Mouse (Mus musculus): ENCODE measurements around the gene Mylk3. TPM values are rescaled to one million over a fixed set of nuclear protein-coding genes. Genes with fewer than 3 reads are reported as not detected.

Gene Mylk3
- polyA plus RNA-seq, 1 experiment from 2014 or later = 2.6 TPM

DNA sequence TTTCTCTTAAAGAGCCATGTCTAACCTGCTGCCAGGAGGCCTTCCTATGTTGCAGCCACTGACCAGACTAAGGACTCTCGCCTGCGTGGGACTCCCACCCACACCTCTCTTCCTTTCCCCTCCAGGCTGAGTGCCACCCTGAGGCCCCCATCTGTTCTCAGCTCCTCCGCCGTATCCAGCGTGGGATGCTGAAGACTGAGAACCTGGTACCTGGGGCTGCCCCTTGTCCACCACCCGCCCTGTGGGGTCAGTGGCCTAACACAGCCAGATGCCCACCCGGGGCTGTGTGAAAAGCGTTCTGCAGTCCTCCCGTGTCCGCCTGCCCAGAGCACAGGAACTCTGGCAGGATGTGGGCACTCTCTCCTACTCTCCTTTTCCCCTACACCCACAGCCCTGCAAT, 19.8 kb upstream of the Mylk3 start:
- Histone ChIP-seq H3K4me1 (peaks cover 10% of the 10 kb centered on the region), H3K27me3 (replicated peaks; ENCODE audit: low read depth, poor library complexity, severe bottlenecking) (no peaks in the 10 kb centered on the region), H3K9me3 (no peaks in the 10 kb centered on the region), H3K36me3 (replicated peaks) (peaks cover 19% of the 10 kb centered on the region), H3K27ac (replicated peaks) (no peak overlapping the region), H3K4me3 (no peak overlapping the region)
- 76% methylated on average over 10 of the region's 10 CpGs for WGBS
- no peak for DNase-seq (ENCODE audit: low spot score)

DNA sequence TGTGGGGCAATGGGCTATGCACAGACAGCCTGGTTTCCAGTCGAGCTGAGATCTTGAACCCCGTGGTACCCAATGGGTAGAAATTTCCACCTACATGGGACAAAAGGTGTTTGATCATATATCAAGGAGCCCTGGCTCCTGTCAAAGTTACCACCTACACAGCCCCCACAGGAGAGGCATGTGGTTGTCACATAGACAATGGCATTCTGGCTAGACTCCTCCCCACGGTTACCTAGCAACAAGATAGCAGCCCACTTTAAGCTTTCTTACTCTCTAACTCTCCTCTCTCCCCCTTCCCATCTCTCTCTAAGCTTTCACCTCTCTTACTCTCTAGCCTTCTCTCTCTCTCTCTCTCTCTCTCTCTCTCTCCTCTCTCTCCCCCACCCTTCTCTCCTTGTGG, 19.3 kb upstream of the Mylk3 start:
- Histone ChIP-seq H3K27ac (replicated peaks) (no peak overlapping the region), H3K4me3 (no peak overlapping the region), H3K9me3 (no peaks in the 10 kb centered on the region), H3K36me3 (replicated peaks) (peaks cover 14% of the 10 kb centered on the region), H3K4me1 (peaks cover 10% of the 10 kb centered on the region), H3K27me3 (replicated peaks; ENCODE audit: low read depth, poor library complexity, severe bottlenecking) (no peaks in the 10 kb centered on the region)
- no peak for DNase-seq (ENCODE audit: low spot score)
- 57% methylated on average over 3 of the region's 3 CpGs for WGBS

DNA sequence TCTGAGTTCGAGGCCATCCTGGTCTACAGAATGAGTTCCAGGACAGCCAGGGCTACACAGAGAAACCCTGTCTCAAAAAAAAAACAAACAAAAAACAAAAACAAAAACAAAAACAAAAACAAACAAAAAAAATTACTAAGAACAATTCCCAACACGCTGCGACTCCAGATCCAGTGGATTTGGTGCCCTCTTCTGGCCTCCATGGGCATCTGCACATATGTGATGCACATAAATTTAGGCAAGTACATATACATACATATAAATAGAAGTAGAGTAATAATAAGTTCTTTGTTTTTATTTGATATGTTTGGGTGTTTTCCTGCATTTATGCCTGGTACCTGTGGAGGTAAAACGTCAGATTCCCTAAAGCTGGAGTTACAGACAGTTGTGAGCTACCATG, 12.4 kb upstream of the Mylk3 start:
- 88% methylated on average over 4 of the region's 4 CpGs for WGBS
- Histone ChIP-seq H3K9me3 (no peaks in the 10 kb centered on the region), H3K27ac (replicated peaks) (no peak overlapping the region), H3K4me3 (no peak overlapping the region), H3K36me3 (replicated peaks) (no peaks in the 10 kb centered on the region), H3K27me3 (replicated peaks; ENCODE audit: low read depth, poor library complexity, severe bottlenecking) (no peaks in the 10 kb centered on the region), H3K4me1 (no peaks in the 10 kb centered on the region)
- no peak for DNase-seq (ENCODE audit: low spot score)

DNA sequence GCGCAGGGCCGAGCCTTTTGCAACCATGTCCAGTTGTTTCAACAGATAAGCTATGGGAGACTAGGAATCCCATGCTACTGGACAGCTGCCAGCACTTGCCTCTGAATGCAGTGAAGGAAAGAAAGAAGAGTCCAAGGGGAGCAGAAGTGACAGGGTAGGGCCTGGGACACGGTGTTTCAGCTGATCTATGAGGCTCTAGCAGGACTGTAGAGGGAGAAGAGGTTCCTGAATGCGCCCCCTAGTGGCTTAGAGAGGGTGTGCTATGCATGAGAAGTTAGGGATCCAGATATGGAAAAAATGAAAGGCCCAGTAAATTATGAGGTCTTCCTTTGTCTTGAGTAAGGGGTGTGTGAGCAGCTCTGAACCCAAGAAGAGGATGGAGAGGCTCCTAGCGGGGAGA, 11.4 kb upstream of the Mylk3 start:
- Histone ChIP-seq H3K9me3 (no peaks in the 10 kb centered on the region), H3K4me1 (no peaks in the 10 kb centered on the region), H3K4me3 (no peak overlapping the region), H3K27me3 (replicated peaks; ENCODE audit: low read depth, poor library complexity, severe bottlenecking) (no peaks in the 10 kb centered on the region), H3K27ac (replicated peaks) (no peak overlapping the region), H3K36me3 (replicated peaks) (no peaks in the 10 kb centered on the region)
- 49% methylated on average over 5 of the region's 5 CpGs for WGBS
- DNase-seq (ENCODE audit: low spot score) = peak; percentile 64

DNA sequence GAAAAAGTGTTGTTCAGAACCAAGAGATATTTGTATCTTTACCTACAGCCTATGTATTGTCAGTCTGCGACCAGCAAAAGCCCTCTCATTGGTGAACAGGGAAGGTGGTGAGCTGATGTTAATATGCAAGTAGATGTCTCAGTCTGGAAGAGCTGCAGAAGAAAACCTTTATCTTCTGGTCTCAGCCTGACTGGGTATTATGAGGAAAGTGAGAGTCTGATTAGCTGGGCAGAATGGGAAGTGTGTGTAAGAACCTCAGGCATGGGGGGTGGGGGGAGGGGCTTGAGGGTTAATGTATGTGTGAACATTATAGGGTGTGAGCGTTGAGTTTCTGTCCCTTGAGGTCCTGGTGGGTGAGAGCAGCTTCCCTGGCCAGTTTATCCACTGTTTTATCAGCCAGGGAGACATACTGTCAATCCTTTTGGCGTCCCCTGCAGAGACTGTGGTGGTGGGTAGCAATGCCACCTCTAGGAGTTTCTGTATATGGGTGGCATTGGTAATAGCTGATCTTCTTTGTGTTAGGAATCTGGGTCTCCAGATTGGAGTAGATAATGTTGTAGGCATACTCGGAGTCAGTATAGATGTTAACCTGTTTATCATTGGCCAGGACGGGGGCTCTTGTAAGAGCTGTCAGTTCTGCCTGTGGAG, 10.4 kb upstream of the Mylk3 start:
- no peak for DNase-seq (ENCODE audit: low spot score)
- H3K4me3 ChIP-seq = no peak overlapping the region
- H3K9me3 ChIP-seq = no peaks in the 10 kb centered on the region
- WGBS = 84% methylated on average over 5 of the region's 5 CpGs
- no peaks in the 10 kb centered on the region for H3K27me3 ChIP-seq (replicated peaks; ENCODE audit: low read depth, poor library complexity, severe bottlenecking)
- no peak overlapping the region for H3K27ac ChIP-seq (replicated peaks)
- no peaks in the 10 kb centered on the region for H3K4me1 ChIP-seq
- no peaks in the 10 kb centered on the region for H3K36me3 ChIP-seq (replicated peaks)

DNA sequence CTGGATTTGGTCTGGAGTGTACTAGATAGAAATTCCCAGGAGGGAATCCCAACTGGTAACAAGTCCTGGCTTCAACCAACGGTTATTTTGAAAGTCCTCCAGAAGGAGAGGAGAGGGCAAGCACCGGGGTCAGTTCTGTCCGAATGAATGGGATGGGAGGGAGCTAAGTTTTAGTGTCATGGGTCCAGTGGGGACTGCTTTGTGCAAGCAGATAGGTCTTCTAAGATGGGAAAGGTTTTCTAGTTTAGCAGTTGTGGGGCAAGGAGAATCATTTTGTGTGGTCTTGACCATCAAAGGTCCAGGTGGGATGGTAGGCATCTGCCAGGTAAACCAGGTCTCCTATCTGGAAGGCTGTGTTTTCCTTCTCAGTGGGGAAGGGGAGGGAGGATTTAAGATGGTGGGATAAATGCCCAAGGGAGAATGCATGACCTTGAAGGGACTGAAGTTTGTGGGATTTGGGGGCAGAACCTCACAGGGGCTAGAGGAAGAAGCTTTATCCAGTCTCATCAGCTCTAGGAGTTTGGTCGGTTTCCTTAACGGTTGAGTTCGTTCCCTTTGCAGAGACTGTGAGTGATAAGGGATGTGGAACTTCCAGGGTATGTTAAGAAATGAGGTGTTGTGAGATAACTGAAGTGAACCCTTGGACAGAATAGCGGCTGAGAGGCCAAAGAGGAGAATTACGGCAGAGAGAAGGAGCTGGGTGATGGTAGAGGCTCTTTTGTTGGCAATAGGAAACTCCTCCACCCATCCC, 9.7 kb upstream of the Mylk3 start:
- no peaks in the 10 kb centered on the region for H3K9me3 ChIP-seq
- no peak for DNase-seq (ENCODE audit: low spot score)
- no peaks in the 10 kb centered on the region for H3K27me3 ChIP-seq (replicated peaks; ENCODE audit: low read depth, poor library complexity, severe bottlenecking)
- WGBS = 86% methylated on average over 8 of the region's 8 CpGs
- H3K36me3 ChIP-seq (replicated peaks) = no peaks in the 10 kb centered on the region
- H3K4me3 ChIP-seq = no peak overlapping the region
- H3K4me1 ChIP-seq = no peaks in the 10 kb centered on the region
- H3K27ac ChIP-seq (replicated peaks) = no peak overlapping the region

DNA sequence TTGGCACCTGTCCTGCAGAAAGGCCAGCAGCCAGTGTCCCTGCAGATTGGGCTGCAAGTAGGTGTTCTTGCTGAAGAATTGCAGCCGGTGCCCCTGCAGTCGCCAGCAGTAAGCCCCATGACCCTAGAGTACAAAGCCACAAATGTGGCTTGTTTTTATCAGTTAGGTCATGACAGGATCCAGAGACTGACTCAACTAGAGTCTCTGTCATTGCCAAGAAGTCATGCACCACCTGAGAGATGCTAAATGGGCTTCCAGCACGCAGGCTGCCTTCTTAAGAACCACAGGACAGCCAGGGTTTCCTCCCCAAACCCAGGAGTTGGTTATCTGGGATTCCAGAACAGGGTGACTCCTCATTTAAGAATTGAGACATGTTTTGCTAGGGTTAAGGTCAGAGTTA, 8.9 kb upstream of the Mylk3 start:
- 82% methylated on average over 3 of the region's 3 CpGs for WGBS
- Histone ChIP-seq H3K9me3 (no peaks in the 10 kb centered on the region), H3K27ac (replicated peaks) (no peak overlapping the region), H3K4me3 (no peak overlapping the region), H3K4me1 (no peaks in the 10 kb centered on the region), H3K27me3 (replicated peaks; ENCODE audit: low read depth, poor library complexity, severe bottlenecking) (no peaks in the 10 kb centered on the region), H3K36me3 (replicated peaks) (no peaks in the 10 kb centered on the region)
- no peak for DNase-seq (ENCODE audit: low spot score)

DNA sequence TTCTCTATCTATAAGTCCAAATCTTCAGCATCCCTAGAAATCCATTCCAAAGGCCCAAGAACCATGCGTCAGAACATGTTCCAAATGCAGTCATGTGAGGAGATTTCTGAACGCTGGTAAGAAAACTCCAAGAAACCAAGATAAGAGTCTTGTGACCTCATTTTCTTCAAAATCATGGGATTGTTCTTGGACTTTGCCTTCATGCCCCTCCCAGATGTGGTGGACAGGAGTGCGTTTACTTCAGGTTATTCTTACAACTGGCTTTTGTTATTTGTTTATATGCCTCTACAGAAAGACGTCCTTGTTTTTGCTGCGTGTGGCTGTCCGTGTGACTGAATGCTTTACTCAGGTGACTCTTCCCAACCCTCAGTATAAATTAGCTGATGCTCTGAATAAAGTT, 7.1 kb upstream of the Mylk3 start:
- no peak for DNase-seq (ENCODE audit: low spot score)
- H3K4me1 ChIP-seq = no peaks in the 10 kb centered on the region
- no peaks in the 10 kb centered on the region for H3K27me3 ChIP-seq (replicated peaks; ENCODE audit: low read depth, poor library complexity, severe bottlenecking)
- no peak overlapping the region for H3K4me3 ChIP-seq
- H3K36me3 ChIP-seq (replicated peaks) = no peaks in the 10 kb centered on the region
- WGBS = 93% methylated on average over 6 of the region's 6 CpGs
- H3K27ac ChIP-seq (replicated peaks) = no peak overlapping the region
- H3K9me3 ChIP-seq = no peaks in the 10 kb centered on the region

DNA sequence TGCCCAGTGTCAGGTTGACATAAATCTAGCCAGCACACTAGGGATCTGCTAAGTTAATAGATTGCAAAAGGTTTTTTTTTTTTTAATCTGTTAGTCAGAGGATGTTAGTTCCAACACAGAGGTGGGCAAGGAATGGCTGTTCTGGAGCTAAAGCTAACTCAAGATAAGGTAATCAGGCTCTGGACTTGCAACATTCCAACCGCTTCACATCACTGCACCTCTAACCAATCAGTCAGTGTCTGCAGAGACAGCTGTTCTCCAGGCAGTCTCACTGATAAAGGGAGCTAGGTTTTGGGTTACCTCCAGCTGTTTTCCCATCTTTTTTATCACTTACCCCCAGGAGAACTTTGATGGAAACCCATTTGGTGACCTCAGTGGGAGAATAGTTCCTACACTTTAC, 5.3 kb upstream of the Mylk3 start:
- Histone ChIP-seq H3K9me3 (no peaks in the 10 kb centered on the region), H3K27ac (replicated peaks) (no peak overlapping the region), H3K27me3 (replicated peaks; ENCODE audit: low read depth, poor library complexity, severe bottlenecking) (no peaks in the 10 kb centered on the region), H3K4me3 (no peak overlapping the region), H3K36me3 (replicated peaks) (no peaks in the 10 kb centered on the region), H3K4me1 (no peaks in the 10 kb centered on the region)
- DNase-seq (ENCODE audit: low spot score) = no peak
- WGBS = 80% methylated on average over 1 of the region's 1 CpGs

DNA sequence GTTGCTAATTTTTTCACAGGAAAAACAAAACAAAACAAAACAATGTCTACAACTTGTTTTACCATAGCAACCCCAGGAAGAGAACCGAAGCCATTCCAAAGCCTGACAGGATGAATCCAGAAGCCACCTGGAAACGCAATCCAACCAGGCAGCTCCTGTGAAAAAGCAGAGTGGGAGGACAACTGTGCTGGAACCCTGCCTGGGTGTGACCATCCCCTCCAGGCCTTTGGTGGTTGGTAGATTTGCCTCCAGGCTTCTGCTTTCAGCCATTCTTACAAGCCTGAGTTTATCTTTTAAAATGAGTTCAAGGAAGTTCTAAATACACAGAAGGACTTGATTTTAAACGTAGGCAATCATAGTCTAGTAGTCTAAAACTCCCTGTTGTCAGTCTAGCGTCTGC, 4.2 kb downstream of the Mylk3 start:
- WGBS = 82% methylated on average over 4 of the region's 4 CpGs
- Histone ChIP-seq H3K27ac (replicated peaks) (peak overlapping the region; percentile 12; the same call in 1 of the 2 replicates), H3K9me3 (no peaks in the 10 kb centered on the region), H3K4me3 (no peak overlapping the region), H3K4me1 (peaks cover 25% of the 10 kb centered on the region), H3K27me3 (replicated peaks; ENCODE audit: low read depth, poor library complexity, severe bottlenecking) (no peaks in the 10 kb centered on the region), H3K36me3 (replicated peaks) (no peaks in the 10 kb centered on the region)
- DNase-seq (ENCODE audit: low spot score) = no peak

DNA sequence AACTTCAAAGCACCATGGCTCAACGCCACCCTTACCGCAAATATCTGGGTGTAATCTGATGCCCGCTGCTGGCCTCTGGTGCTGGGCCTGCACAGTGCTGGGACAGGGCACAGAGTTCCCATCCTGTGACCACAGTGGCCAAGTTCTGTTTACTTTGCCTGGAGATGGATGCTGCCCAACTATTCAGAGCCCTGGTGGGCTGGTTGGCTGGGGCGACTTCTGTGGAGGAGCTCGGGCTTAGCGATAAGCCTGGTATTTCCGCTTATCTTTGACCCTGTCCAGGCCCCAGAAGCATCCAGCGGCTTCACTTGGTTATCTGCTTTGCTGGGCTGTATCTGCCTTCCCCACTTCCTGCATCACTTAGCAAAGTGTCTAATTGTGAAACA, 5.3 kb downstream of the Mylk3 start:
- Histone ChIP-seq H3K4me3 (peak overlapping the region; percentile 18; the same call in 1 of the 2 replicates), H3K9me3 (no peaks in the 10 kb centered on the region), H3K4me1 (peaks cover 25% of the 10 kb centered on the region), H3K27me3 (replicated peaks; ENCODE audit: low read depth, poor library complexity, severe bottlenecking) (no peaks in the 10 kb centered on the region), H3K27ac (replicated peaks) (peak overlapping the region; percentile 65), H3K36me3 (replicated peaks) (no peaks in the 10 kb centered on the region)
- WGBS = 76% methylated on average over 8 of the region's 8 CpGs
- no peak for DNase-seq (ENCODE audit: low spot score)

DNA sequence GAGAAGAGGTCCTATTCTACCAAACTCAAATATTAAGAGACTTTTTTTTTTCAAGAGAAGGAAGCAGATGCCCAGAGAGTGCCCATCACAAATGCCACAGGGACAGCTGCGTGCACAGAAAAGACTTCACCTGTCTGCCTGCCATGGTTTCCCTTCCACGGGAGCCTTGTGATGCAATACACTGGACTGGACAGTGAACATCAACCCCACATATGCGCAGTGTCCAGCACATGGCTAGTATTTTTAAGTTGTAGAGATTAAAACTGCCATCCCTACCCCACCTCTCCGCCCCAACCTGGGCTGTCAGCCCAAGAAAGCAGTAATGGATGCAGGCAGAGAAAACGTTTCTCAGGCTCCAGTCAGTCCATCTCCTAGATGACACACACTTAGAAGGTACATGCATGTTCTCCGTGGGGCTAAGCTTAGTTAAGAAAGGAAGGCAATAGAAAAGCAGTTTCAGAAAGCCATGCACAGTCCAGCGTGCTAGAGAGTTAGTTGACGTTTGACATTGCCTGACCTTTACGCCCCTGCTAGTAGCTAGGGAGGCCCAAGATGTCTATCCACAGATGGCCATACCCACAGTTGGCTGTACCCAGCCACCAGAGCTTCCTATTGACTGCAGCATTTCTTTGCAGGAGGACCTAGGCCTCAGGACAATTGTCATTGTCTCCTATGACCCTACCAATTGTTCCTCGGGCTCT, 5.9 kb downstream of the Mylk3 start:
- DNase-seq (ENCODE audit: low spot score) = no peak
- H3K9me3 ChIP-seq = no peaks in the 10 kb centered on the region
- H3K4me3 ChIP-seq = peak overlapping the region; percentile 18; the same call in 1 of the 2 replicates
- 80% methylated on average over 10 of the region's 10 CpGs for WGBS
- peak overlapping the region; percentile 65 for H3K27ac ChIP-seq (replicated peaks)
- H3K36me3 ChIP-seq (replicated peaks) = no peaks in the 10 kb centered on the region
- peaks cover 25% of the 10 kb centered on the region for H3K4me1 ChIP-seq
- H3K27me3 ChIP-seq (replicated peaks; ENCODE audit: low read depth, poor library complexity, severe bottlenecking) = no peaks in the 10 kb centered on the region
